10 mouse cellular contexts compared by ENCODE assay signal in the genomic region with DNA sequence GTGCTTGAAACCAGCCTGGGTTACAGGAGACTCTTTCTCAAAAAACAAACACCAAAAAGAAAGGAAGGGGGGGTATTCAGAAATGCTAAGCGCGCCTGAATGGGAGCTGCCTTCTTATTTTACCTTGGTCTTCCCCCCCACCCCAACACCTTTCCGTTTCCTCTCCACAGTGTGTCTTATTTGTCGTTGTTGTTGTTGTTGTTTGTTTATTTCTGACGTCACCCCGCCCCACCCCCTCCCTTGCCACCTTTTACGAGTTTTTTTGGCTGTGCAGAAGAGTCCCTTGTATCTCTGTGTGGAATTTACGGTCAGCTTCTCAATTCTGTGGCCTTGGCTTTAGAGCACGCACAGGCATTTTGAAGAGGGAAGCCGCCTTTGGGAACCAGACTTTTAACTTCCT. TPM values are rescaled to one million over a fixed set of nuclear protein-coding genes. Genes with fewer than 3 reads are reported as not detected.
A peak's percentile ranks its signal among the peaks of the same experiment; 100 is the strongest.
DNase-seq lines count a peak whose midpoint lies in the region; ATAC-seq and TF ChIP-seq lines count a peak whose summit lies in the region.
"Had no signal": no experiment of that assay in that cellular context is flagged by ENCODE, and none has a peak within 500 bp of the region (broad histone marks: within the 10 kb centered on the region; RNA-seq: fewer than 3 reads in every experiment).

No protein-coding gene starts in this region.

- no peak for ATAC-seq in neural tube, embryonic 12.5 days (ENCODE audit: low FRiP score, low read depth)
- no peak for ATAC-seq in limb, embryonic 15.5 days (ENCODE audit: insufficient number of reproducible peaks, low FRiP score, low TSS enrichment, low read depth)
- no peak for ATAC-seq in stomach, postnatal 0 days (ENCODE audit: low FRiP score, low TSS enrichment)

- intact Hi-C loops in heart, adult 2 months (cut with DNase I), result loop anchor here (2.0 kb wide), 1 partner anchor 21 kb away; no protein-coding TSS in a partner anchor

- H3K36me3 ChIP-seq in heart, embryonic 10.5 days, result no peaks in the 10 kb centered on the region
- no peaks in the 10 kb centered on the region for H3K36me3 ChIP-seq in heart, adult 2 months (ENCODE audit: control insufficient read depth, insufficient read depth, low read length)
- no peaks in the 10 kb centered on the region for H3K36me3 ChIP-seq in neural tube, embryonic 12.5 days
- H3K36me3 ChIP-seq in limb, embryonic 15.5 days, result no peaks in the 10 kb centered on the region
- no peaks in the 10 kb centered on the region for H3K36me3 ChIP-seq in stomach, postnatal 0 days (ENCODE audit: control insufficient read depth, insufficient read depth, low read length)

- no peak for TF ChIP-seq EP300 in heart, adult 2 months (IDR thresholded peaks at IDR 0.05; ENCODE audit: insufficient read depth, low read depth, low read length)
- TF ChIP-seq EP300 in stomach, postnatal 0 days (optimal IDR thresholded peaks at IDR 0.05), result no peak

- H3K9ac ChIP-seq in heart, adult 2 months (ENCODE audit: low read depth, low read length), result no peak overlapping the region; the same call in 1 of the 2 replicates
- no peak overlapping the region for H3K9ac ChIP-seq in neural tube, embryonic 12.5 days
- H3K9ac ChIP-seq in limb, embryonic 15.5 days, result no peak overlapping the region
- H3K9ac ChIP-seq in stomach, postnatal 0 days (ENCODE audit: low read length), result no peak overlapping the region; the same call in 1 of the 2 replicates

- TF ChIP-seq POLR2A in heart, adult 2 months (IDR thresholded peaks at IDR 0.05; ENCODE audit: insufficient read depth, low read depth, low read length), result no peak

- H3K9me3 ChIP-seq in heart, embryonic 10.5 days, result no peaks in the 10 kb centered on the region
- H3K9me3 ChIP-seq in neural tube, embryonic 12.5 days, result no peaks in the 10 kb centered on the region
- H3K9me3 ChIP-seq in limb, embryonic 15.5 days, result no peaks in the 10 kb centered on the region
- no peaks in the 10 kb centered on the region for H3K9me3 ChIP-seq in stomach, postnatal 0 days (ENCODE audit: control insufficient read depth, low read length)

- no peaks in the 10 kb centered on the region for H3K79me2 ChIP-seq in heart, adult 2 months (replicated peaks; ENCODE audit: control insufficient read depth, insufficient read depth, low read length)

- 64% methylated on average over 10 of the region's 10 CpGs for WGBS in heart, embryonic 10.5 days
- 67% methylated on average over 10 of the region's 10 CpGs for WGBS in heart, adult 2 months
- 70% methylated on average over 10 of the region's 10 CpGs for WGBS in neural tube, embryonic 12.5 days
- 64% methylated on average over 10 of the region's 10 CpGs for WGBS in limb, embryonic 15.5 days
- 64% methylated on average over 10 of the region's 10 CpGs for WGBS in stomach, postnatal 0 days

- TF ChIP-seq CTCF in heart, adult 2 months (IDR thresholded peaks at IDR 0.05), result no peak
- no peak for TF ChIP-seq CTCF in stomach, postnatal 0 days (IDR thresholded peaks at IDR 0.05; ENCODE audit: low read depth)

- no peaks in the 10 kb centered on the region; the same call in 1 of the 2 replicates for H3K27me3 ChIP-seq in heart, embryonic 10.5 days (ENCODE audit: insufficient read depth, poor library complexity, severe bottlenecking)
- no peaks in the 10 kb centered on the region for H3K27me3 ChIP-seq in heart, adult 2 months (ENCODE audit: control insufficient read depth, insufficient read depth, low read length)
- 0 out of 2 replicates have a peak, but pooled peaks cover 3% of the 10 kb centered on the region for H3K27me3 ChIP-seq in neural tube, embryonic 12.5 days (replicated peaks)
- H3K27me3 ChIP-seq in limb, embryonic 15.5 days, result no peaks in the 10 kb centered on the region
- H3K27me3 ChIP-seq in stomach, postnatal 0 days (ENCODE audit: control insufficient read depth, insufficient read depth, low read length), result no peaks in the 10 kb centered on the region

- H3K4me2 ChIP-seq in neural tube, embryonic 12.5 days (replicated peaks), result 0 out of 2 replicates have a peak overlapping the region, but pooled peaks have one; percentile 80
- H3K4me2 ChIP-seq in limb, embryonic 15.5 days, result peak overlapping the region; percentile 89
- H3K4me2 ChIP-seq in stomach, postnatal 0 days (replicated peaks; ENCODE audit: low read depth), result peak overlapping the region; percentile 94

- peaks cover 10% of the 10 kb centered on the region for H3K4me1 ChIP-seq in heart, embryonic 10.5 days
- H3K4me1 ChIP-seq in heart, adult 2 months (ENCODE audit: control insufficient read depth, insufficient read depth, low read length), result peaks cover 1% of the 10 kb centered on the region; the same call in 1 of the 2 replicates
- H3K4me1 ChIP-seq in neural tube, embryonic 12.5 days, result peaks cover 13% of the 10 kb centered on the region
- peaks cover 24% of the 10 kb centered on the region for H3K4me1 ChIP-seq in limb, embryonic 15.5 days
- H3K4me1 ChIP-seq in stomach, postnatal 0 days (replicated peaks; ENCODE audit: control insufficient read depth, insufficient read depth), result no peaks in the 10 kb centered on the region

- peak overlapping the region; percentile 68; the same call in 1 of the 2 replicates for H3K4me3 ChIP-seq in heart, embryonic 10.5 days
- H3K4me3 ChIP-seq in heart, adult 2 months, result no peak overlapping the region
- H3K4me3 ChIP-seq in neural tube, embryonic 12.5 days, result no peak overlapping the region
- H3K4me3 ChIP-seq in limb, embryonic 15.5 days, result peak overlapping the region; percentile 47; the same call in 1 of the 2 replicates
- peak overlapping the region; percentile 54 for H3K4me3 ChIP-seq in stomach, postnatal 0 days (ENCODE audit: low read depth, low read length)

- DNase-seq in heart, embryonic 10.5 days (ENCODE audit: low spot score), result no peak
- no peak for DNase-seq in heart, adult 2 months
- DNase-seq in neural tube, embryonic 10.5 days (ENCODE audit: extremely low spot score, low spot score), result no peak
- DNase-seq in stomach, postnatal 0 days (ENCODE audit: low spot score), result no peak
- no peak for DNase-seq in kidney, postnatal 25 days
- DNase-seq in thymus, postnatal 0 days (ENCODE audit: low spot score), result no peak

- no peak overlapping the region for H3K27ac ChIP-seq in heart, embryonic 10.5 days
- H3K27ac ChIP-seq in heart, adult 2 months, result no peak overlapping the region; the same call in 1 of the 2 replicates
- no peak overlapping the region for H3K27ac ChIP-seq in neural tube, embryonic 12.5 days
- H3K27ac ChIP-seq in limb, embryonic 15.5 days, result no peak overlapping the region
- H3K27ac ChIP-seq in stomach, postnatal 0 days (replicated peaks), result no peak overlapping the region

RNA-seq across cellular contexts. Expression of a gene that starts 1.1 kb away (rescaled TPM):
- 3.5 and 5.3 TPM in 2 replicates for polyA plus RNA-seq in heart, embryonic 10.5 days (2016; fragmentation: Nextera tagmentation; extraction: Ambion mirVana)
- total RNA-seq in heart, adult 2 months (2021), result 1 to 10 TPM; 4.5 to 5.6 TPM
- 2.3 TPM in 2 replicates for polyA plus RNA-seq in heart, adult 2 months (2012; rRNA removed)
- 1.2 and 1.3 TPM in 2 replicates for polyA plus RNA-seq in neural tube, embryonic 12.5 days (2016; fragmentation: Nextera tagmentation; extraction: Ambion mirVana)
- 6.5 and 7.1 TPM in 2 replicates for polyA plus RNA-seq in limb, embryonic 15.5 days (2015; fragmentation: Nextera tagmentation; extraction: Ambion mirVana)
- polyA plus RNA-seq in stomach, postnatal 0 days (2015; fragmentation: Nextera tagmentation; extraction: Ambion mirVana), result 22.5 and 22.7 TPM in 2 replicates
- polyA plus RNA-seq in thymus, postnatal 0 days (2015; fragmentation: Nextera tagmentation; extraction: Ambion mirVana), result 41.8 and 43.9 TPM in 2 replicates

RNA-seq across cellular contexts. Expression of a gene that starts 5.5 kb away (rescaled TPM):
- polyA plus RNA-seq in heart, embryonic 10.5 days (2016; fragmentation: Nextera tagmentation; extraction: Ambion mirVana), result 10.9 and 13.2 TPM in 2 replicates
- total RNA-seq in heart, adult 2 months (2021), result 1 to 10 TPM; 1.6 to 2.2 TPM
- 4.5 and 6.1 TPM in 2 replicates for polyA plus RNA-seq in heart, adult 2 months (2012; rRNA removed)
- 9.4 and 13.1 TPM in 2 replicates for polyA plus RNA-seq in neural tube, embryonic 12.5 days (2016; fragmentation: Nextera tagmentation; extraction: Ambion mirVana)
- 13.7 and 14.0 TPM in 2 replicates for polyA plus RNA-seq in limb, embryonic 15.5 days (2015; fragmentation: Nextera tagmentation; extraction: Ambion mirVana)
- 7.7 and 8.7 TPM in 2 replicates for polyA plus RNA-seq in stomach, postnatal 0 days (2015; fragmentation: Nextera tagmentation; extraction: Ambion mirVana)
- polyA plus RNA-seq in thymus, postnatal 0 days (2015; fragmentation: Nextera tagmentation; extraction: Ambion mirVana), result 6.3 and 6.9 TPM in 2 replicates

RNA-seq across cellular contexts. Expression of a gene that starts 55.9 kb away (rescaled TPM):
- polyA plus RNA-seq in heart, embryonic 10.5 days (2016; fragmentation: Nextera tagmentation; extraction: Ambion mirVana), result not detected in 2 replicates
- not detected for total RNA-seq in heart, adult 2 months (2021)
- not detected in 2 replicates for polyA plus RNA-seq in heart, adult 2 months (2012; rRNA removed)
- polyA plus RNA-seq in neural tube, embryonic 12.5 days (2016; fragmentation: Nextera tagmentation; extraction: Ambion mirVana), result not detected in 2 replicates
- 0.19 TPM in 1 of 2 replicates, not detected in the other for polyA plus RNA-seq in limb, embryonic 15.5 days (2015; fragmentation: Nextera tagmentation; extraction: Ambion mirVana)
- polyA plus RNA-seq in stomach, postnatal 0 days (2015; fragmentation: Nextera tagmentation; extraction: Ambion mirVana), result not detected in 2 replicates
- polyA plus RNA-seq in thymus, postnatal 0 days (2015; fragmentation: Nextera tagmentation; extraction: Ambion mirVana), result 0.60 and 0.64 TPM in 2 replicates
- polyA plus RNA-seq: brain, embryonic 14.5 days; C2C12 had no signal

RNA-seq across cellular contexts. Expression of a gene that starts 56.6 kb away (rescaled TPM):
- polyA plus RNA-seq in heart, embryonic 10.5 days (2016; fragmentation: Nextera tagmentation; extraction: Ambion mirVana), result not detected in 2 replicates
- not detected for total RNA-seq in heart, adult 2 months (2021)
- polyA plus RNA-seq in heart, adult 2 months (2012; rRNA removed), result not detected in 2 replicates
- polyA plus RNA-seq in neural tube, embryonic 12.5 days (2016; fragmentation: Nextera tagmentation; extraction: Ambion mirVana), result not detected in 2 replicates
- not detected in 2 replicates for polyA plus RNA-seq in limb, embryonic 15.5 days (2015; fragmentation: Nextera tagmentation; extraction: Ambion mirVana)
- polyA plus RNA-seq in stomach, postnatal 0 days (2015; fragmentation: Nextera tagmentation; extraction: Ambion mirVana), result not detected in 2 replicates
- not detected in 2 replicates for polyA plus RNA-seq in thymus, postnatal 0 days (2015; fragmentation: Nextera tagmentation; extraction: Ambion mirVana)
- polyA plus RNA-seq: C2C12 had no signal

Comparison
In these comparisons a context has a peak if more than half of its experiments do, and no peak if none do; other contexts are left out.
1. H3K4me3 ChIP-seq: peak in heart, embryonic 10.5 days (single experiment), limb, embryonic 15.5 days (single experiment) and stomach, postnatal 0 days (single experiment); none in heart, adult 2 months (single experiment) and neural tube, embryonic 12.5 days (single experiment).
2. Peak in every context shown above with its lines, with median percentiles within 50 percentile points of each other: H3K4me2 ChIP-seq.